Mouse (Mus musculus) Patski (cell line): ENCODE results near the gene Mien1. TPM values are rescaled to one million over a fixed set of nuclear protein-coding genes. Genes with fewer than 3 reads are reported as not detected.

Experiments used
- ATAC-seq: fragments of 100-300 bp; one replicate; pipeline ENCODE4 v1.8.0; 2021
- CTCF ChIA-PET: fragments of 350-600 bp; sonication (Branson Sonifier 250); formaldehyde crosslinking; loops from one replicate; lab custom pipeline; 2022; ENCODE audit warnings: inconsistent platforms; lab: Charles Lee
- POLR2A ChIA-PET: fragments of 350-600 bp; sonication (Branson Sonifier 250); formaldehyde crosslinking; loops from one replicate; lab custom pipeline; 2022; ENCODE audit warnings: antibody characterized with exemption, inconsistent platforms; lab: Charles Lee
- DNase-seq: peaks from one replicate; pipeline ENCODE4 v3.0.0-alpha.2; 2011; ENCODE audit warnings: low read depth, low spot score
- H3K27me3 ChIP-seq: fragments of 371-371 bp; one replicate; pipeline ENCODE4 v1.5.1; 2021
- CTCF ChIP-seq: fragments of 100-300 bp; IDR thresholded peaks from one replicate; pipeline ENCODE4 v1.5.1; 2021
- in situ Hi-C: fragments of 300-500 bp; cut with MboI; formaldehyde crosslinking; loops from 3 replicates; pipeline ENCODE4 v1.11.1; 2018; ENCODE audit warnings: low pct_unique_long_range_greater_than_20kb, mixed read lengths
- polyA plus RNA-seq: library from polyadenylated mRNA; unstranded; gene quantifications from one replicate; pipeline ENCODE4 v1.2.3, GENCODE M21; 2021

Gene Mien1
- polyA plus RNA-seq, 1 experiment from 2014 or later = 100 TPM

DNA sequence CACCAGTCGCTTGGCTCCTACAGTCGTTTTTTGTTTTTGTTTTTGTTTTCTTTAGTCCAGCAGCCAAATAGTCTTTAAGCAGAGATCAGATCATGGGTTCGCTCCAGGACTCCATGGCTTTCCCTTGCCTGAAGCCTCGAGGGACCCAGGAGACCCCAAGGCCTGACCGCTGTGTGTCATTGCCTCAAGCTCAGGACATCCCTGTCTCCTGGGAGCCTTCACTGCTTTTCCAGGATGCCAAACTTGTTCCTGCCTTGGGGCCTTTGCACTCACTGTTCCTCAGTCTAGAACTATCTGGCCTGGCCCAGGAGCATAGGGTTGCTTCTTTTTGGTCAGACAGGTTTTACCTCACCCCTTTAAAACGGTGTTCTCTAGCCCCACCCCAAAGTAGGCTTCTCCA is 32.2 kb downstream of the Mien1 start:
- in situ Hi-C loops = no loop called here

GRCm38 (mm10) chr11:98400816-98401215 is 38.0 kb downstream of the Mien1 start:
- DNase-seq (no peak), ATAC-seq (no peak)
- no peaks in the 10 kb centered on the region for H3K27me3 ChIP-seq
- ChIA-PET POLR2A (interaction anchor here (2.4 kb wide), 1 partner anchor 12 kb away, joined by 17 read pairs; the partner anchor contains the start of gene Erbb2), CTCF (interaction anchor here (0.9 to 2.5 kb wide), 2 partner anchors 11 to 58 kb away, joined by 3 to 11 read pairs; no protein-coding TSS in a partner anchor)
- in situ Hi-C loops = no loop called here
- no peak for TF ChIP-seq CTCF

More for the DNA sequence above, 32.2 kb downstream of the Mien1 start:
- CTCF ChIA-PET = interaction anchor here (1.0 kb wide), 1 partner anchor 32 kb away, joined by 3 read pairs; the partner anchor contains the start of gene Mien1
- H3K27me3 ChIP-seq = no peaks in the 10 kb centered on the region
- POLR2A ChIA-PET = no interaction called here
- ATAC-seq = no peak
- no peak for DNase-seq
- TF ChIP-seq CTCF = no peak

GRCm38 (mm10) chr11:98400161-98400726 is 38.5 kb downstream of the Mien1 start, which contains the start of gene Pgap3:
TSS of gene Pgap3 (minus strand) at chr11:98400490.
- in situ Hi-C loops = no loop called here
- DNase-seq (peak; percentile 67), ATAC-seq (peak; percentile 70)
- H3K27me3 ChIP-seq = no peaks in the 10 kb centered on the region
- POLR2A ChIA-PET = interaction anchor here (2.4 kb wide), 1 partner anchor 13 kb away, joined by 17 read pairs; the partner anchor contains the start of gene Erbb2
- no peak for TF ChIP-seq CTCF
- CTCF ChIA-PET = interaction anchor here (0.9 to 2.5 kb wide), 2 partner anchors 10 to 57 kb away, joined by 3 to 11 read pairs; no protein-coding TSS in a partner anchor

DNA sequence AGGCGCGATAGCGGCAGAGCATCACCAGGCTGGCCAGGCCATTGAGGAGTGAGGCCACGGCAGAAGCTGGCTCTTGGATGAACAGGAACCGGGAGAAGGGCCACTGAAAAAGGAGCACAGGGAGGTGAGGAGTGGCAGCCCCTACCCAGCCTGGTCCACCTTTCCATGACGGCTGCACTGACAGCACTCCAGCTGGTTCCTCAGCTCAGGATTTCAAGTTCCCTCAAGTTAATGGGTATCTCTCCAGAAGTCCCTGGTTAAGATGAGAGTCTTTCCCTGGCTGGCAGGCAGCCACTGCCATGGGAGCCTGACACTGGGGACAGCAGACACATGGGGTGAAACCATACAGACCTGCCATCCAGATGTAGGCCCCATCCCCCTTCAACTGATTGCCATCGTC is 40.8 kb downstream of the Mien1 start:
- in situ Hi-C loops = no loop called here
- TF ChIP-seq CTCF = no peak
- POLR2A ChIA-PET = no interaction called here
- ATAC-seq (no peak), DNase-seq (no peak)
- H3K27me3 ChIP-seq = no peaks in the 10 kb centered on the region
- CTCF ChIA-PET = no interaction called here

GRCm38 (mm10) chr11:98395041-98395440 is 43.8 kb downstream of the Mien1 start:
- DNase-seq = no peak
- ATAC-seq = no peak

DNA sequence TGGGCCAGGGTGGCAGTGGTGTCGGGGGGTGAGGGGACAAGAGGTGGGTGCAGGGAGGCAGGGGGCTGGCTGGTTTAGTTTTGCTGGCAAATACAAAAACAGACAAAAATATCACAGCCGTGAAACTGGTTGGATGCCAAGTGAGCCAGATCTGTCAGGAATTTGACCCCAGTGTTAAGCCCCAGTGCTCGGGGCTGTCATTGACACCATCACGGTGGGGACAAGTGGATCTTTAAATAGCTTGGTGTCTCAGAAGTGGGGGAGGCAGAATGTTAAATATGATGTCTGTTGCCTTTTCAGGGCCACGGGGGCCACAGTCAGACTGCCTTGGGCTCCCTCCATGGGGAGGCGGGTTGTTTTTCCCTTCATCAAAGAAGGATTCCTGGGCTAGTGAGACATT is 44.5 kb downstream of the Mien1 start:
- no peaks in the 10 kb centered on the region for H3K27me3 ChIP-seq
- CTCF ChIA-PET = interaction anchor here (0.8 to 1.4 kb wide), 3 partner anchors 10 to 22 kb away, joined by 3 to 4 read pairs (median 3); partner anchors contain the start of gene Tcap
- ATAC-seq = no peak
- POLR2A ChIA-PET = no interaction called here
- in situ Hi-C loops = no loop called here
- DNase-seq = no peak
- TF ChIP-seq CTCF = no peak

More at GRCm38 (mm10) chr11:98395041-98395440, 43.8 kb downstream of the Mien1 start:
- H3K27me3 ChIP-seq = no peaks in the 10 kb centered on the region
- POLR2A ChIA-PET = no interaction called here
- no peak for TF ChIP-seq CTCF
- in situ Hi-C loops = no loop called here
- CTCF ChIA-PET = interaction anchor here (0.8 to 1.4 kb wide), 3 partner anchors 11 to 22 kb away, joined by 3 to 4 read pairs (median 3); partner anchors contain the start of gene Tcap

GRCm38 (mm10) chr11:98393317-98393716 is 45.5 kb downstream of the Mien1 start:
- H3K27me3 ChIP-seq = no peaks in the 10 kb centered on the region
- TF ChIP-seq CTCF = no peak
- ChIA-PET POLR2A (interaction anchor here (1.7 kb wide), 1 partner anchor 13 kb away, joined by 4 read pairs; no protein-coding TSS in a partner anchor), CTCF (interaction anchor here (2.6 kb wide), 1 partner anchor 20 kb away, joined by 8 read pairs; no protein-coding TSS in a partner anchor)
- ATAC-seq (no peak), DNase-seq (no peak)
- in situ Hi-C loops = no loop called here

DNA sequence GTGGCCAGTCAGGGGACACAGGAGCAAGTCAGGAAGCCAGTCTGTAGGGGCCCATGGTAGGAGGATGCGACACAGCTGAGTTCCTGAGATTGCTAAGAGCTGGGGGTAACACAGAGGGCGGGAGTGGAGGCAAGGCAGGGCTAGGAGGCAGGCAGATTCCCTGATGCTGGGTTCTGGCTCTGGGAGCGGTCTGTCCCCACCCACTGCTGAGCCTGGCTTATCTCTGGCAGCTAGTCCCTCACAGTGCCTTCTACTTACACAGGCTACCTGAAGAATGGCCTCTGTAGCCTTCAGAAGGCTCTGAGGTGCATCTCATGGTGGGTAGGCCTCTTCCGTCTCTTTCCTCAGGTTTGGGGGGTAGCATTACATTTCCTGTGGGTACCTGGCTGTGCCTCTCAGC is 46.1 kb downstream of the Mien1 start:
- in situ Hi-C loops = no loop called here
- CTCF ChIA-PET = interaction anchor here (2.6 kb wide), 1 partner anchor 20 kb away, joined by 8 read pairs; no protein-coding TSS in a partner anchor
- TF ChIP-seq CTCF = no peak
- ATAC-seq (no peak), DNase-seq (no peak)
- no peaks in the 10 kb centered on the region for H3K27me3 ChIP-seq
- POLR2A ChIA-PET = interaction anchor here (1.7 kb wide), 1 partner anchor 12 kb away, joined by 4 read pairs; no protein-coding TSS in a partner anchor

- CTCF ChIA-PET = interaction anchor here (0.7 to 4.1 kb wide), 3 partner anchors 11 to 50 kb away, joined by 4 to 31 read pairs (median 8); no protein-coding TSS in a partner anchor
- TF ChIP-seq CTCF = no peak
- no peak for DNase-seq
- ATAC-seq = no peak
- H3K27me3 ChIP-seq = no peaks in the 10 kb centered on the region
- POLR2A ChIA-PET = interaction anchor here (1.7 kb wide), 1 partner anchor 12 kb away, joined by 4 read pairs; no protein-coding TSS in a partner anchor
- in situ Hi-C loops = no loop called here
Observed at GRCm38 (mm10) chr11:98392034-98392433, 46.8 kb downstream of the Mien1 start.

GRCm38 (mm10) chr11:98390141-98390540 is 48.6 kb downstream of the Mien1 start:
- no peak for ATAC-seq
- TF ChIP-seq CTCF = no peak
- no peaks in the 10 kb centered on the region for H3K27me3 ChIP-seq
- ChIA-PET CTCF (interaction anchor here (1.9 to 4.1 kb wide), 5 partner anchors 10 to 68 kb away, joined by 7 to 31 read pairs (median 10); partner anchors contain the start of gene Pgap3), POLR2A (no interaction called here)
- in situ Hi-C loops = no loop called here
- no peak for DNase-seq
